Mouse (Mus musculus) spleen, adult 2 months (tissue): ENCODE results near the gene Grtp1.

Experiments used
- CTCF ChIP-seq: fragments of 200-500 bp; IDR thresholded peaks from 2 replicates; pipeline ENCODE4 v1.5.1; 2011; ENCODE audit warnings: mild to moderate bottlenecking, inconsistent platforms; ENCODE audit not compliant: insufficient read depth, insufficient read length, insufficient replicate concordance; ENCODE audit errors: extremely low read depth
- POLR2A ChIP-seq: fragments of 200-500 bp; IDR thresholded peaks from 2 replicates; pipeline ENCODE4 v1.6.1; 2011; ENCODE audit warnings: low read depth, low read length, inconsistent platforms

- TF ChIP-seq CTCF (no peak), POLR2A (no peak)
Measured at GRCm38 (mm10) chr8:13230471-13230870, 30.1 kb upstream of the Grtp1 start.
